Mouse (Mus musculus): ENCODE results near the gene Rcsd1. TPM values are rescaled to one million over a fixed set of nuclear protein-coding genes. Genes with fewer than 3 reads are reported as not detected.

The Rcsd1 gene
- 10 to 100 TPM; 15.2 to 23.8 (median 18.2) TPM for total RNA-seq (2022)

- DNase-seq = no peak
These were observed at the start of gene Rcsd1 for GRCm38 (mm10) chr1:165709629-165710256. Gene Rcsd1, minus strand, starts transcription at chr1:165709757.

DNA sequence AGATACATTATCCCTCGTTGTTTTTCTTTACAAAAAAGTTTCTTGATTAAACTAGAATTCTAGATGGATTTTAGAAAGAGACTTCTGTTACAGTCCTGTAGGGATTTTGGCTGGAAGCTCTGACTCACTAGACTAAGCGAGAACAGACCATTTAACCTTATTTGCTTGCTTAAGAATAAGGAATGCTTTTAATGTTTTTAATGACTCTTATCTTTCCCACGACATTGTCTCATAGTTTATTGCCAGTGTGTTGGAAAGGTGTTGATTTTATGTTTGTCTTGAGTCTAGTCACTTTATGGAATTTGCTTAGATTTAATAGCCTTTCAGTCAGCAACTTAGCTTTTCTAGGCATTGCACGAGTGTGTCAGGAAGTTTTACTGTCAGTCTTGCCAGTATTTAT, 45.6 kb upstream of the Rcsd1 start:
- DNase-seq = no peak

- DNase-seq = no peak
These were observed 44.6 kb upstream of the Rcsd1 start for GRCm38 (mm10) chr1:165754205-165754604.

DNA sequence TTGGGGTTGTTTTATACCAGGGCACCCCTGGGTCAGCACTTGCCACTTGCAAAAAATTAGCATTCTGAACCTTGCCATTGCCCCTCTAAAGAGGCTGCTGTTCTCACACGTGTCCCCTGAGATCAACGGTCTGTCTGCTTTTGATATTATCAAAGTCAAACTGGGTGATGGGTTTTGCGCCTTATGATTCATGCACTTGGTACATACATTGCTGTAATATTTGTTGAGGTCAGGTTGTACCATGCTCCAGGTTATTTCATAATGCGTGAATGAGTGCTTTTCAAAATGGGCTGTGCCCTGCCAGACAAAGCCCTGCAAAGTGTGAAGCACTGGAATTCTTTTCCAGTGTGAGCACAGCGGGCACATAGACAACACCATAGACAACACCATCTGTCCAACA, 42.3 kb upstream of the Rcsd1 start:
- DNase-seq = no peak

GRCm38 (mm10) chr1:165751142-165751541, 41.6 kb upstream of the Rcsd1 start:
- no peak for DNase-seq

- no peak for DNase-seq
These were observed 38.5 kb upstream of the Rcsd1 start for GRCm38 (mm10) chr1:165748053-165748452.

DNA sequence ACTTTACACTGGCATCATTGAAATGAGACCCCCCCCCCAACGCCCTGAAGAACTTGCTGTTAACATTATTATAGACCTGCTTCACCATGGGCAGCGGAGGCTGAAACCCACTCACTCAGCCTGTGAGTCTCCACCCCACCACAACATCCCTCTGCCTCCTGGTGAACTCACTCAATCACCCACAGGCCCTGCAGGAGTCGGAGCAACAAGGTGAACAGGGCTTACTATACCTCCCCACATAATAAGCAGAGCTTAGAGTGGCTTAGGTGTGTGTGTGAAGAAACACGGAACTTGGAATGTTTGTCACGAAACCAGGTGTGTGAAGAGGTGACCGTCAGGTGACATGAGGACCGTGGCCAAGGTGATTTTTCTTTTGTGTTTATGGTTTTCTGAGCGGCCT, 32.4 kb upstream of the Rcsd1 start:
- DNase-seq = no peak

DNA sequence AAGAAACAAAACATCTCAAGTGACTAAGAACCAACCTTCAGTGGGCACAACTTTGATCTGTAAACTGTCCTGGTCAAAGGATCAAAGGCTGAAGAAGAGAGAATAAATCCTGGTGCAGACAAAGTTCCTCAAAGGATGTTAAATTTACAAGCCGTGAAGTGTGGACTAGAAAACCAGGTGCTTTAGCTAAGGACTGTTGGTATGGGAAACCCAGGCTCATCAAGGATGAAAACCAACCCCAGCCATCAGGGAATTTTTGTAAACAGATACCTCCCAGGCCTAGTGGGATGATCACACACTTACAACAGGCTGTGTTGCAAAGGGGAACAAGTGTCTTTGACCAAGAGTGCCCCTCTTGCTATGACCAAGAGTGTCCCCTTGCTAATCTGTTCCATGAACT, 29.4 kb upstream of the Rcsd1 start:
- DNase-seq = no peak

DNA sequence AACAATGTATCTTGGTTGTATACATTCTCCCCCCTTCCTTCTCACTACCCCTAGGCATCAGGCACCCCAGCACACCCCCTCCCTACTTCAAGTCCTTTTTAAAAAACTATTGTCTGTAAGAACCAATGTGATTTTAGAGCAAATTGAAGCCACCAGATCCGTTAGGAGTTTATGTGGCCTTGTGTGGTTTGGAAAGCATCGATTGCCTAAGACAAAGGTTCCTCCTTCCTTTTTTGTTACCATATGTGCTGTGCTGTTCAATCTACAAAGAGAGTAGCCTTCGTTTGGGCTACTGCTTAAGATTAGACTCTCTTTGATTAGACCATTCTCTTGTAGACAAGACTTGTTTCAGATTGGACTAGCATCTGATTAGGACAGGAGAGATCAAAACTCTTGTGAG, 28.3 kb upstream of the Rcsd1 start:
- DNase-seq = no peak

DNA sequence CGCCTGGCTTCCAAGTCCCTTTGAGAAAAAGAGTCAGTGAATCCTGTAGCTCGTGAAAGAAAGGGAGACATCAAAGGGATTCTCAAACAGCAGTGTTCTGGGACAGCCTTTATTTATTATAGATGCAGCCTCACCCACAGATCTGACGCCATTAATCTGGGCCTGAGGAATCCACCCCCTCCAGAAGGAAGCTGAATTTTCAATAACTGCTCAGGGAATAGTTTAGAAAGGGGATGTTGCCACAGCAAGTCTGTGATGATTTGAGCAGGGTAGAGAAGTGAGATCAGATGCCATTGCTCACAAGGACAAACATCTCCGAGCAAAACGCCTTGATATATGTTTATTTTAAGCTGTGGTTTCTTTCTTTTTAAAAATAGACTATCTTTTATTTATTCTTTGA, 27.9 kb upstream of the Rcsd1 start:
- DNase-seq = no peak

DNA sequence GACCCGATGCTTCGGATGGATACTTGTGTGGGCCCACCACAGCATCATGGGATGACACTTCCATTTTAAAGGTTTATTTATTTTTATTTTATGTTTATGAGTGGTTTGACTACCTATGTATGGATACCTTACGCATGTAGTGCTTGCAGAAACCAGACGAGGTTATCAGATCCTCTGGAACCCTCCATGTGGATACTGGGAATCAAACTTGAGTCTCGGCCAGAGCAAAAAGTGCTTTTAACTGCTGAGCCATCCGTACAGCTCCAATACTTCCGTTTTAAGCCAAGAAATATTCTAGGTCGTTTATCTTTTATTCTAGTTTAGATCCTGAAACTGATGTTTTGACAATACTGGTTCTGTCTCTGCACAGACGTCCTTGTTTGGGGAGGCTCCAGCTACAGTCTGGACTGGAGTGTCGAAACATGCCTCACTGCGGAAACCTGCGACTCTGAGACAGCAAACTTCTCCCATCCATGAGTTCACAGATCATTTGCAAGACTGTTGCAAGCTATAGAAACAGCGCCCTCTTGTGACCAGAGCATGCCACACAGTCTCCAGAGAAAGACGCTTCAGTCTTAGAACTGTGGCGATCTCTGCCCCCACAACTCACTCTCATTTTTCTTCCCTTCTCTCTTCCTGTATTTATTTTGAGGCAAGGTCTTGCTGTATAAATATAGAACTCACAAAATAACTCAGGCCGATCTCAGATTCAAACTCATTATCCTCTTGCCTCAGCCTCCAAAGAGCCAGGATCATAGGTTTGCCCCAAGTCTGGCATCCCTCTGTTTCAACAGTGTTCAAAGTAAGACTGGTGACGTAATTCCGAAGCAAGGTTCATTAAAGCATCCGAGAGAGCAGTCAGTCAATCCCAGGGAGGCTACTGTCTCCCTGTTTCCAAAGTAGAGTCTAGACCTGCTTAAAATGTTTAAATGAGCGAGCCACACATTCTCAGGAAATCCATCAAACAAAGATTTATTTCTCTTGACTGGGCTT, 26.6 kb upstream of the Rcsd1 start:
- peak; percentile 70 for DNase-seq

- no peak for DNase-seq
These were observed 25.3 kb upstream of the Rcsd1 start for GRCm38 (mm10) chr1:165734840-165735239.

DNA sequence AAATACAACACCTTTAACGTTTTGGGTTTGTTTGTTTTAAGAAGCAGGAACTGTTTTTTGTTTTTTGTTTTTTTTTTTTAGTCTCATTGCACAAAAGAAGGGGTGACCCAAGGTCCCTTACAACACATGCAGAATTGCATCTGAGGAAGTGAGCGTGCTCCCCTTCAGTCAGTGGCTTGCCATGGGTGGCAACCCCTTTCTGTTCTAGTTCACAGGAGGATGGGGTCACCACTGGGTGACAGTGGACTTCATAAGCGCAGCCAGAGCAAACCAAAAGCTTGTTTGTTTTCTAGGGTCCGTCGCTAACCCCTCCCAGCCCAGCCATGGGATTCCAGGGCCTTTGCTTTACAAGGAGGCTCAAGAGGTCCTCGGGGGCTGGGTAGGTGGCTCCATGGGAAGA, 22.0 kb upstream of the Rcsd1 start:
- DNase-seq = no peak

DNA sequence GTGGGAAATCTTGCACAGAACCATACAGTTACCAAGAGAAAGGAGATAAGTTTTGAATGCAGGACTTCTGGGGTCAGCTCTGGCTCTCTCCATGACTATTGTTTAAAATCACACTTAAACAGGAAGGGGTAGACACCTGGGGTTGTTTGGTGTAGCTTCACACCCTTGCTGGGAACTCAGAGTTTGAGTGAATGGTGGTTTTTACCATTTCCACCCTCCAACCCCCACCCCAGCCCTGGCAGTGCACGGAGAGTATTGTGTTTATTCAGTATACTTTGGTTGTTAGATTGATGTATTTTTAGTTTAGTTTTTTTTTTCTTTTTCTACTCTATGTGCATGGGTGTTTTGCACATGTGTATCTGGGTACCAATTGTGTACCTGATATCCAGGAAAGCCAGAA, 20.6 kb upstream of the Rcsd1 start:
- DNase-seq = no peak

DNA sequence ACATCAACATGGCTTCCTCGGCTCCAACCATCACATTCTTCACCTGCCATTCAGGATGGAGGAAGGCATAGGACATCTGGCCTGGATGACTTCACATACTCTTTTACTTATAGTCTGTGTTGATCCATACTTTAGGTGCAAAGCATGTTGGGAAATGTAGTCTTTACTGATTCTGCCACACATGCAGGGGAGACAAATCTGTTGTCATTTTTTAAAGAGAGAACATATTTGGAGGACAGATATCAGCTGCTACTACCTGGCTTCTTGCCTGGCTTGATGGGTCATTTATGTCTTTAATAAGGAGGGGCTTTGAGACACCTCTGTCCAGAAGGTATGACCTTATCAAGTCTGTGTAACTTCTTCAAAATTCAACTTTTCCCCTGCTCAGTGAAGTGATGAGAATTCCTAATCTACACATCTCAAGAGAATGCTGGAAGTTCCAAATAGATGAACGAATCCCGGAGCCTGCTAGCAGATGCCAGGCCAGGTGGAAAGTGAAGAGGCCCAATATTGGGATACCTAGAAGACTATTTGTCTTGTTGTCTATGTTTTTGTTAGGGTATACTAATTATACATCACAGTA, 18.6 kb upstream of the Rcsd1 start:
- DNase-seq = no peak

- DNase-seq = no peak
These were observed 17.4 kb upstream of the Rcsd1 start for GRCm38 (mm10) chr1:165726986-165727385.

GRCm38 (mm10) chr1:165725039-165725644, 15.6 kb upstream of the Rcsd1 start:
- no peak for DNase-seq

GRCm38 (mm10) chr1:165724219-165725033, 14.9 kb upstream of the Rcsd1 start:
- no peak for DNase-seq

- no peak for DNase-seq
These were observed 13.1 kb upstream of the Rcsd1 start for GRCm38 (mm10) chr1:165722531-165723123.

- no peak for DNase-seq
These were observed 9.1 kb upstream of the Rcsd1 start for GRCm38 (mm10) chr1:165718543-165719105.

Measured in adrenal gland, adult 8-10 months (tissue).